Mouse (Mus musculus): ENCODE data around the gene Phactr3.

Gene Phactr3

DNA sequence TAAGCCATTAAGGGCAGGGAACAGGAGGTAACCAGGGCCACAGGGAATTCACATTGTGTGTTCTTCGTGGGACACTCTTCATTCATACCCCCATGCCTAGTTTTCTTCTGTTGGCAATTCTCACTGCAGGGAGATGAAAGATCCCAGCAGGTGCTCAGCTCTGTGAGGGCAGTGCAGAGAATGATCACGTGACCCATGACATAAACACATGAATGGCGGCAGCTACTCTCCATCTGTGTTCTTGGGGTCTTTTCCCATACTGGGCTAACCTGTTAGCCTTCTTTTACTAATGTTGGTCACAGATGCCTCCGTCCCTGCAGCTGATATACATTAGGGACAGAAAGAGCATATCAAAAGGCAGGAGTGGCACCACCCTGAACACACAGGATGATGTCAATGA, 16.9 kb downstream of the Phactr3 start:
- DNase-seq (ENCODE audit: low spot score in 2 of 2), result no peak

DNA sequence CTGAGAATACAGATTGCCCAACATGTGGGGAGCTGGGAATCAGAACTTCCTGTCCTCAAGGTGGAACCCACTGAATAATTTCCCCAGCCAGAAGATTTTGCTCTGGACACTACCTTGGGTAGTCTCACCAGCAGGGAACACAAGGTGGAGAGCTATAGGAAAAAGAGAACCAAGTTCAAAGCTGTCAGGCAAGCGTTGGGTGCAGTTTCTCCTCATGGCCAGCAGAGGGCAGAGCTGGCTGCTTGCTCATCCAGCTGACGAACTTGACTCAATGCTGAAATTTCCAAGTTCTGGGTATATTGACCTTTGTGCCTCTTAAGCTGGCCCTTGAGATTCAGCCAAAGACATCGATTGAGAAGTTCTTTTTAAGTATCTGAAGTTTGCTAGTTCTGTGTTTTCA, 18.7 kb downstream of the Phactr3 start:
- peak in 1 of 2 experiments; percentile 13 for DNase-seq (ENCODE audit: low spot score in 2 of 2)

DNA sequence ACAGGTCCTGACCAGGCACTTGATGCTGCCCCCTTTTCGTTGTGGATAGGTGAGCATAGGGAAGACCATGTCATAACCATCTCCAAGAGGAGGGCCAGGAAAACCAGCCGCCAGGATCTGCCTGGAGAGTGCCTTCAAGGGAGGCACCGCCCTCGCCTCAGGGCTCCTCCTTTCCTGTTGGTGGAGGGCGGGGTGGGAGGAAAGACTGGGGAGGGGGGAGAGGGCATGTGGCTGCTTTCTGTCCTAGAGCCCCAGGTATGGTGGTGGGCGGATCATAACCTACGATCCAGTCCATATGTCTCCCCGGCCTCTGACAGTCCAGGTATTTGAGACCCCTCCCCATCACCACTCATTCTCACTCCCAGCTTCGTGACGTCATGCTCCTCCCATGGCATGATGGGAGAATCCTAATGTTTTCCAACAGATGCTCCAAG, 22.7 kb downstream of the Phactr3 start:
- no peak for DNase-seq (ENCODE audit: low spot score in 2 of 2)

DNA sequence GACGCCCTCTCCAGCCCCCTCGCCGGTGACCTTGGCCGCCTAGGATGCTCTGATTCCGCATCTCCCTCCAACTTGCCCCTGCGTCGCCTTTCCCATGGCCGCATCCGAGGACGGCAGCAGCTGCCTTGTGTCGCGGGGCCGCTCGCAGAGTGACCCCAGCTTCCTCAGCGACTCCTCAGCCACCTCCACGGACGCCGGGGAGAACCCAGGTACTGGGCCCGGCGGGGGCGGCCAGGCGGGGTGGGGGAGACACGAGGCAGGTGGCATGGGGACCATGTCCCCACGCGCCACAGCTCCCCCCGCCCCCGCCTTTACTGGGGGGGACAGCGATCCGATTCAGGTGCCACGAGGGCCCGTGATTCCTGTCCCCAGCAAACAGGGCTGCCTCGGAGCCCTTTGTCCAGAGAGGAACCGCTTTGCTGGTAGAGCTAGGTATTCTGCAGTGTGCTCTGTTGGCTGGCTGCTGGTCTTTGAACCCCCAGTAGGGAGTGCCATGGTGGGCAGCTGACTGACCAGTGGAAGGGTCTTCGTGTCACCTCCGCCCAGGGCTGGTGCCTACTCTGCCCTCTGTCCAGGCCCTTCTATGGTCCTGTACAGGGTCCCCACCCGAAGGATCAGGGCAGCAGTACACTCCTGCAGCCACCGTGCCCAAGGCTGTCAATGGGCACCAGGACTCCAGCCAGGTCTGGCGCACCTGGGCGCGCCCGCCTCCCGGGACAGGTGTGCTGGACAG, 23.7 kb downstream of the Phactr3 start:
- no peak for DNase-seq (ENCODE audit: low spot score in 2 of 2)

DNA sequence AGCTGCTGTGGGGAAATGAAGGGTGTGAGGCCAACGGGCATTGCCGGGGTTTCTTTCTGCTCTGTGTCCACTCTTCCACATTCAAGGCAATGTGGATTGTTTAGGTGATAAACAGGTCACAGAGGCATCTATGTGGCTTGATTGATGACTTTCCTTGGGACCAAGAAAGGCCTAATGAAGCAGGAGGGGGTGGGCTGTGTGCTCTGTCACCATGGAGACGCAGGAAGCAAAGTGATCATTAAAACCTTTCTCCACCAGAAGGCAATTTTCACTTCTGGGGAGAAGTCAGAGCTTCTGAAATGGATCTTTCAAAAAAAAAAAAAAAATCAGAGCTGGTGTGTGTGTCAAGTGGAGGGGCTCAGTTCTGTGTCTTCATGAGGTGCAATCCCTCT, 24.2 kb downstream of the Phactr3 start:
- no peak for DNase-seq (ENCODE audit: low spot score in 2 of 2)

DNA sequence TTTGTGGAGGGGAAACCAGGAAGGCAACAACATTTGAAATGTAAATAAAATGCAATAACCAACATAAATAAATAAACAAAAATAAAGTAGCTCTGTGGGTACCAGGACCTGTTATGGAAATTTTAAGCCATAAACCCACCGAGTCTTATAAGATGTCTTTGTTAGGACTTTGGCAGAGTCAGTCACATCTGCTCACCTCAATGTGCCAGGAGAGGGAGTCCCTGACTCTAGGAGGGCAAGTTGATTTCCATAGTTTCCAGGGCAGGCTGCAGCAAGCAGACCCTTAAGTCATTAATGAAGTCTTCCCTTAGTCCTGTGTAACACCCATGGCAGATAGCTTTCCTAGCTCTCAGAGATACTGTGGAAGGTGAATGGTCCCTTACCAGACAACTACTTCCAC, 25.1 kb downstream of the Phactr3 start:
- no peak for DNase-seq (ENCODE audit: low spot score in 2 of 2)

DNA sequence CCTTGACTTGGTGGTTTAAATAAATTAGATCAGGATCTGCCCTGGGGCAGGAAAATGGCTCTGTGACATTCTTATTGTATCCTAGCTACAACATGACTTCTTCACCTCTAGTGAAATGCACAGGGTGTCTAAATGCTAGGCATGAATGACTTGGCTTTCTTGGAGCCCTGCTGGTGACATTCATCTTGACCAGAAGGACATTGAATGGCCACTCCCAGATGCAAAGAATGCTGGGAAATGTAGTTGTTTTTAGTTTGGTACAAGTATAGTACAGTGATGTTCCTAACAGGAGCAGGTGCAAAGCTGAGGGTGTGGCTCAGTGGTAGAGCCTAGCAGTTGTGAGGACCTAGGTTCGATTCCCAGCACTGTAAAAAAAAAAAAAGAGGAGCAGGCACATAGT, 30.5 kb downstream of the Phactr3 start:
- no peak for DNase-seq (ENCODE audit: low spot score in 2 of 2)

DNA sequence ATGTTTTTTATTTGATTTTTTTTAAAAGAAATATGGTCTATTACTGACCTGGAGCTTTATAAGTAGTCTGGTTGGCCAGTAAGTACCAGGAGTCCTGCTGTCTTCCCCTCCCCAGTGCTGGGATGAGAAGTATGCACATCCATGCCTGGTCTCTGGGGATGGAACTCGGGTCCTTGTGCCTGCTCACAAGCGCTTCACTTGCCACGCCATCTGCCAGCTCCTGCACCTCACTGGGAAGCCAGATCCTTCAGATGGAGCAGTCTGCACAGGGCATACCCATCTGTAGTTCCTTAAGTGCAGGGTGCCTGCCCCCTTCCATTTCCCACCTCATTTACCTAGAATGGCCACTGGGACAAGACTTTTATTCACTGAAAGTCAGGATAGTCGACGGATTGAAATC, 31.9 kb downstream of the Phactr3 start:
- DNase-seq (ENCODE audit: low spot score in 2 of 2), result no peak

DNA sequence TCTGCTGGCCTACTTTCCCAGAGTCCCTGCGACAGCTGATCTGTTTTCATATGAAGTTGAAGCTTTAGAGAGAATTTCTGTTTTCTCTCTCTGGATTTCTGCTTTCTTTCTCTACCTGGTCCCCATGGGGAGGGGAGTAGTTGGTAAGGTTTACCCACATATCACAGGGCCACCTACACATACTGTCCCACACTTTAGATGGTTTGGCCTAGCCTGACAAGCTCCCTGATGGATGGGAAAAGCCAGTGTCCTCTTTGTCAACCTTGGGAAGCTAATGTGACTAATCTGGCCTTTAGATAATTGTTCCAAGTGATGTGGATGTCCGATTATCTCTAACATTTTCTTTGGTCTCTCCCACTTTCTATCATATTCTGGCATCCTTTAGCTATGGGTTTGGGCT, 34.8 kb downstream of the Phactr3 start:
- no peak for DNase-seq (ENCODE audit: low spot score in 2 of 2)

DNA sequence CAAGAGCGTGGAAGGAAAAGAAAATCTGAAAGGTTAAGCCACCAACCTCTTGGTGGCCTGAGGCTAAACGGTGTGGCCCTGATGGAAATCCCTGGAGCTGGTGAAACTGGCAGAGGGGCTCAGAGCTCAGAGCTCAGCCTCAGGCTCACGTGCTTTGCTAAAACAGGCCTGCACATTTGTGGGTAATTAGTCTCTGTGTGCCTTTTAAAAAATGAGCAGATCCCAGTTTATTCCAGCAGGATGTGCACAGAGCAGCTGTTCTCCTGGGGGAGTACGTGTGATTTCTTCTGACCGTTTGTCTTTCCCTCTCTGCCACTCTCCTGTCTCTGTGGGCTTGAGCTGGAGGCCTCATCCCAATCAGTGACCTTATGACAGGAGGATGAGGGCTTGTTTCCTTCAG, 35.4 kb downstream of the Phactr3 start:
- no peak for DNase-seq (ENCODE audit: low spot score in 2 of 2)

DNA sequence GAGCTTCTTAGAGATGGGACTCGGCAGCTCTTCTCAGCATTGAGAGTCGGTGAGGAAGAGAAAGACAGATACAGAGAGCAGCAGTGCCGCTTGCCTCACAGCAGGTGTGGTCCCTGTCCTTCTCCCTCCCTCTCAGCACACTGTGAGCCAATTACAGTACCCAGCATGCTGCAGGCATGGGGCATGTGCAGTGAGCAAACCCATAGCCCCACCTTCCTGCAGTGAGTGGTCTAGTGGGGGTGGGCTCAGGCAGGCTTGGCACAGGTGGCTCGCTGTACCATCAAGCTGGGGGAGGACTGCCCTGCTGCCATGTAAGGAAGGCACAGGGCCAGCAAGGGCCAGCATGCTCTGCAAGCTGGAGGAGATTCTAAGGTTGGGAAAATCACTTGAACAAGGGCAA, 35.8 kb downstream of the Phactr3 start:
- no peak for DNase-seq (ENCODE audit: low spot score in 2 of 2)

DNA sequence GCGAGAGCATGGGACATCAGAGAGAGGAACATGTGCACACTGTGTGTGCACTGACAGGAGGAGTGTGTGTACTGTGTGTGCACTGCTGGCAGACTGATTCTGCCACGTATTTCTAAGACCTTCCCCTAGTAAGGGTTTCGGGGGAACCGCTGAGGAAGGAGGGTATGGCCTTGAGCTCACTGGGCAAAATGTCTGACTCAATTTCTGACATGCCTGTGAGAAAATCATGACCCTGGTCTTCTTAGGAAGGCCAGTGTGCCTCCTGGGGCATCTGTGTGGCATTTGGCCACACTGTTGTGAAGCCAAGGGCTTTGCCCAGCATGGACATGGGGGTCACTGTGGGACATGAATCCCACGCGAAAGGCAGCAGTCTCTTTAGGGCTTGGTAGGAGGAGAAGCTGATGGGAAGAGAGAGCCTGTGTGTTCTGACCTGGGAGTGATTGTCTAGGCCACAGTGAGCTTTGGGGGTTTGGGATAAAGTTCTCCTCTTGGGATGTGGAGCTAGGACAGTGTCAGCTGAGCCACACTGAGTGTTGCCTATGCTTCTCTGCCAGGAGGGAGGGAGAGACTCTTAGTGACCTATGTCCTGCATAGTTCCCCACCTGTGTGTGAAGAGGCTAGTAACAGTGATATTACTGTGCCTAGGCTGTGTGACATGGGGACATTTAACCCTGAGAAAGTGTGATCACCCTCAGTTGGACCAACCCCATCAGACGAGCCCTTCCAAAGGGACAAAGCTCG, 36.6 kb downstream of the Phactr3 start:
- DNase-seq (ENCODE audit: low spot score in 2 of 2), result no peak

DNA sequence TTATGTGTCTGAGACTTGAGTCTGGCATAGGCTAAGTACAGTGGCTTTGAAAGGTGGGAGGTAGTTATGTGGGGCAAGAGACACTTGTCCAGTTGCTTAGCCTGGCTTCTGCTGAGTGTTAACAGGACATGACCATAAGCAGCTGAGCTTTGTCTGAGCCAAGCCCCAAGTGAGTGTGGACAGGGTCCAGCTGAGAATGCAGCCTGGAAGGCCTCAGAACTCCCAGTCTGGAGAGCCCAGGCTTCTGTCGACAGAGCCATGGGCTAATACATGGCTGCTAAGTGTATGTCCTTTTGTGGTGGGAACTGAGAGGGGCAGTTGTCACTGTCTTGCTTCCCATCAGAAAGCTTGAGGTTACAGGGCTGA, 37.1 kb downstream of the Phactr3 start:
- no peak for DNase-seq (ENCODE audit: low spot score in 2 of 2)

DNA sequence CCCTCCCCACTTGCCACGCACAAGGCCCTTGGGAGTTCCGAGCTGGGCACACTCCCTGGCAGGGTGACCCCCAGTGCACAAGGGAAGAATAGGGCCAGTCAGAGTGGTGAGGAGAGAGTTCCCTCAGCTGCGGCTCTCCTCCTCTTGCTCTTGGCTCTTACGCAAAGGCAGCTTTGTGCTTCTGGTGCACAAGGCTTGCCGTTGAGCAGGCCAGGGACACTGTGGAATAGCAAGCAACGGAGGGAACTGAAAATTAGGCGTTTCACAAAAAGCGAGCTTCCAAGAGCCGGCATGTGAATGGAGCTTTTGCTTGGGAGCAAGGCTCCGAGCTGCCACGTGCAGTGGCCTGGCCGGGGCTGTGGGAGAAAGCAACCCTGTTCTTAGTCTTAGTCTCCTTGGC, 40.2 kb downstream of the Phactr3 start:
- no peak for DNase-seq (ENCODE audit: low spot score in 2 of 2)

DNA sequence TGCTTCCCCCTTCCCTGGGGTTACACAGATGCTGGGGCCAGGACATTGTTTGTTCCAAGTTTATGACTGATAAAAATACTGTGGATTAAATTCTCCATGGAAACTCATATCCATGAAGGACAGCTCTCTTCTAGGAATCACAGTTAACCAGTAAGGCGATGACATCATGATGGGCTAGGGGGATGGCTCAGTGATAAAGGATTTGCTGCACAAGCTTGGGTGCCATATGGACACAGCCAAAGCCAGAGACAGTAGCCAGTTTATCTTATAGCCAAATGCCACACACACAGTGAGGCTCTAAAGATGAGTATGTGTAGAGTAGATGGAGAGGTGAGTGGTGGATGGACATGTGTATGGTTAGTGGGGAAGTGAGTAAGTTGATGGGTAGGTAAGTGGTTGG, 45.2 kb downstream of the Phactr3 start:
- no peak for DNase-seq (ENCODE audit: low spot score in 2 of 2)

DNA sequence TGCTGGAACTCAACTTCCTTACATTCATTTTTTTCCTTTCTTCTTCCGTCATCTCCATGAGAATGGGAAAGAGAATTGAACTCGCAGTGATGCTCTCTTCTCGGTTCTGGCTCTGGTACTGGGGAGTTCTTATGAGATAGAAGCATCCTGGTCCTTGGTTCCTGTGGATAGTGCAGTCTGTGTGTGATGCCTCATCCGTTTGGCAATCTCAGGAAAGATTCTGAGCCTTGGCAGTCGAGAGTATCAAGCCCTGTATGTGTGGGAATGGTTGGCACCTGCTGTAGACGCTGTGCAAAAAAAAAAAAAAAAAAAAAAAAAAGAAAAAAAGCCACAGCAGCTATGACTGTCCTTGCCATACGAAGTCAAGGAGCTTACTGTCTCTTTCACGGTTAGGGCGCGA, 47.2 kb downstream of the Phactr3 start:
- no peak for DNase-seq (ENCODE audit: low spot score in 2 of 2)

DNA sequence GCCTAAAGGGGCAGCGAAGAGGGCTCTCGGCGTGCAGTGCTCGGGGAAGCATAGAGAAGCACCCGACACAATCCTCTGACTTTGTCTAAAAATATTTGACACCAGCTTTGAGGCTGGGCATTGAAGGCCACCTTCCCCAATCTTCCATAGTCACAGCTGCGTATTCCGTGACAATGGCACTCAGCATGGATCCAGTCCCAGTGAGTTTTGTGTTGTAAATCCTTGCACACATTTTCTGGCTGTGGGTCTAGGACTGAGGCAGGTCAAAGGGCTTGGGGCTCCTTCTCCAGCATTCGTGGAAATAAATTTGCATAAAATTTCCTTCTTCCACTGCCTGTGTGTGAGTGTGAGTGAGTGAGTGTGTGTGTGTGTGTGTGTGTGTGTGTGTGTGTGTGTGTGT, 51.2 kb downstream of the Phactr3 start:
- no peak for DNase-seq (ENCODE audit: low spot score in 2 of 2)

DNA sequence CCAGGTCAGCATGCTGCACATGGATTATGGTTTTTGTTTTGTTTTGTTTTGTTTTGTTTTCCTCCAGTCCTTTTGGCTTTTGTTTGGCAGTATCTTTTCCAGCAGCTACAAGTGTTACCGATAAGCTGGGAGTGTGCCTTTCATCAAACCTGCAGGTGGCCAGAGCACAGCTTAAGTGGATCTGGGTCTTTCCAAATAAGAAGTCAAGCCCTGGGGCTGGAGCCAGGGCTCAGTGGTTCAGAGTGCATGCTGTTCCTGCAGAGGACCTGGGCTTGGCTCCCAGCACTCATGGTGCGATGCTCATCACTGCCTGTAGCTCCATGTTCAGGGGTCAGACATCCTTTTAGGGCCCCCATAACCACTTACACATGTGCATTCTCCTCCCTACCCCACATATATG, 55.2 kb downstream of the Phactr3 start:
- DNase-seq (ENCODE audit: low spot score in 2 of 2), result no peak

DNA sequence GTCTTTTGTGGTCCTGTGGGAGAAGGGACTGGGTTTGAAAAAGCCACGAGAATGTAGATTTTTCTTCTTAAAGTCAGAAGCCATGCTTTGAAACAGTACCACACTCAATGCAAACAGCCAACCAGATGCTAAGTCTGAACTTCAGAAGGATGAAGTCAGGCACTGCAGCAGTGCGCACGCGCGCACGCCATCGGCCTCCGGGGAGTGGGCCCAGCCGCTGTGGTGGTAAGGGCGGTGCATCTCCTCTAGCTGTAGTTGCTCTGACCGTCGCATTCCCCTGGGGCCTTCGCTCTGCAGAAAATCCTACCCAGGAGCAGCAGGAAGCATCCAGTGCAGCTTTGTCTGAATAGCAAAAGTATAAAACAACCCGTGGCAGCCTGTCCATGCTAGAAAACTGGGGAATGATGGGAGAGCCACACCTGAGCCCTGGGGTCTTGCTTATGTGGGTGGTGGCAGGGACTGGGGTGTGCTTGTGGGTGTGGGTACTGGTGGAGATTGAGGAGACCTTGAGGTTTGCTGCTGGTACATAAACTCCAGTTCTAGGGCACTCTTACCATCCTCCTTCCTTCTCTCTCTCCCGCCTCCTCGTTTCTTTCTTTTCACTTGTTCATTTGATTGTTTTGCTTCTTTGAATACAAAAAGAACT, 56.6 kb downstream of the Phactr3 start:
- DNase-seq (ENCODE audit: low spot score in 2 of 2), result no peak

DNA sequence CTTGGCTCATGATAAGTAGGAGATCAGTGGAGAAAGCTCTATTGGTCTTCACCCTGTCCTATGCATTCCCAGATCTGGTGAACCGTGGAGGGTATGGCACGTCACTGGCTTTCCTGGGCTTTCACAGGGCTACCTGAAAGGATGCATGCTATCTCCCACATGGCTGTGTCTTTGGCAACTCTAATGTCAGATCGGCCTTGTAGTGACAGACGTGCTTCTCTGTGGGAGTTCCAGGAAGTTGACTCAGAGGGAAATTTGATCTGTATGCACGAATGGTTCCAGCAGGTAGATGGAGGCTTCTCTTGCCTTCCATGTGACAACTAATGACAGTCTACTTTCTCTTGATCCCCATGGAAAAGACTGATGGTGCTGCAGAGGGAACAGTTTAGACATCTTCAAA, 65.5 kb downstream of the Phactr3 start:
- DNase-seq (ENCODE audit: low spot score in 2 of 2), result no peak

DNA sequence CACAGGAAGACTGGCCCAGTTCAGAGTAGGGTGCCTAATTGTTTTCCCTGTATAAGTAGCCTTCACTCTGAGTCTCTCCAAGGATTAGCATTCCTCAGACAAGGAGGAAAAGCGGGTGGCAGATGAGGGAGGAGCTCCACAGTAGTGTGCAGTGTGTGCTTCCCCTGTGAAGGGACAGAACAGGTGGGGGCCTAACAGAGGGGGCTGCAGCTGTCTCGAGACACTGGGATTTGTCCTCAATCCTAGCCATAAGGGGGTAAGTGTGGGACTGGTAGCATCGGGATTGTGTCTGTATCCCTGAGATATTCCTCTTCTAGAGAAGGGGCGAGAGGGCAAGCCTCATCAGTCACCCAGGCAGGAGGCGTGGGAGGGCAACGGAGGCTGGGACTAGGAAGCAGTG, 66.1 kb downstream of the Phactr3 start:
- no peak for DNase-seq (ENCODE audit: low spot score in 2 of 2)

DNA sequence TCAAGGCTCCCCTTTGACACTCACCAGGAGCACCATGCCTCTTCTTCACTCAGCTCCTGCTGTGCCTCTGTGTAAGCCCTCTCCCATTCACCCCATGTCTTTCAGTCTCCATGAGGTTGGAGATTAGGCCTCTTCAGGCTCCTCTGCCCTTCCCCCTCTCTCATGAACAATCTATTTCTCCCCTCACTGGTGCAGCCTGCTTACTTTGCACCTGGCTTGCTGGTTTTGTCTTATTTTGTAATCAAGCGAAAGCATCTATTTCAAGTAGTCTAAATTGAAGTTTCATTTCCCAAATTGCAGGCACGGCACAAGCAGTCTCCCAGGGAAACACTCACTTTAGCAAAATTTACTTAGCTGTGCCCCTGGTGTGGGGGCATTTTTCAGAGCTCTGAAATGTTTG, 70.2 kb downstream of the Phactr3 start:
- no peak for DNase-seq (ENCODE audit: low spot score in 2 of 2)

DNA sequence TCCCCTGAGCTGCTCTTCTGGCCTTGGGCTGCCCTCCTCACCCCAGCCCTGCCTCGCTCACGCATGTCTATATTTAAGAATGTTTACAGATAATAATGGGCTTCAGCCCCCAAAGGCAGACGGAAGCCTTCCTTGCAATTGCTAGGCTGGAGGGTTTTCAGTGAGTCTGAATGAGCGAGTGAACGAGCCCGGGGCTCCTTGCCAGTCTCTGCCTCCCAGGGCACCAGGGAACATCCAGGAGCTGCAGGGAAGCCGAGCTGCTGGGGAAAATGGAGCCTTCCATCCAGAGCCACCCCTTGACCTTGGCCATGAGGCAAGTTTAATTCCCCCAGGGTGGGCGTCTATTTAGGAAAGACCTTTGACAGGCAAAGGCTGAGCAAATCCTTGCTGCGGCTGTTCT, 74.1 kb downstream of the Phactr3 start:
- DNase-seq (ENCODE audit: low spot score in 2 of 2), result no peak

All from urinary bladder, postnatal 36 days (tissue).